Mouse (Mus musculus) embryonic facial prominence, embryonic 13.5 days (tissue): ENCODE measurements around the gene Nipsnap3a. TPM values are rescaled to one million over a fixed set of nuclear protein-coding genes. Genes with fewer than 3 reads are reported as not detected.

Experiments used
- ATAC-seq: fragments of 200-750 bp; cut with Nextera tagmentation; 2 replicates; pipeline ENCODE4 v1.8.0; 2017; ENCODE audit warnings: low read depth; ENCODE audit not compliant: insufficient number of reproducible peaks, insufficient read depth, low FRiP score, low TSS enrichment
- H3K27ac ChIP-seq: fragments of 300-500 bp; sonication (generic); 2 replicates; pipeline ENCODE4 v1.5.1; 2015; ENCODE audit warnings: moderate library complexity, mild to moderate bottlenecking, inconsistent platforms
- H3K27me3 ChIP-seq: fragments of 300-500 bp; sonication (generic); 2 replicates; pipeline ENCODE4 v1.6.1; 2015; ENCODE audit warnings: mild to moderate bottlenecking, inconsistent platforms
- H3K36me3 ChIP-seq: fragments of 300-500 bp; sonication (generic); 2 replicates; pipeline ENCODE4 v1.6.1; 2015; ENCODE audit warnings: mild to moderate bottlenecking, inconsistent platforms
- H3K4me1 ChIP-seq: fragments of 300-500 bp; sonication (generic); 2 replicates; pipeline ENCODE4 v1.6.1; 2015; ENCODE audit warnings: inconsistent platforms
- H3K4me2 ChIP-seq: fragments of 300-500 bp; sonication (generic); 2 replicates; pipeline ENCODE4 v1.6.1; 2015; ENCODE audit warnings: moderate library complexity, mild to moderate bottlenecking, inconsistent platforms
- H3K4me3 ChIP-seq: fragments of 300-500 bp; sonication (generic); 2 replicates; pipeline ENCODE4 v1.5.1; 2015; ENCODE audit warnings: mild to moderate bottlenecking, inconsistent platforms
- H3K9ac ChIP-seq: fragments of 300-500 bp; sonication (generic); 2 replicates; pipeline ENCODE4 v1.6.1; 2015; ENCODE audit warnings: mild to moderate bottlenecking, inconsistent platforms
- H3K9me3 ChIP-seq: fragments of 300-500 bp; sonication (generic); 2 replicates; pipeline ENCODE4 v1.6.1; 2016; ENCODE audit warnings: inconsistent platforms
- WGBS: fragments of 180-500 bp; shearing (Covaris S2); methylation state at CpG from one replicate; pipeline ENCODE4 v1.1.7; 2015; ENCODE audit warnings: mixed read lengths; 5-methylcytosine and 5-hydroxymethylcytosine counted together
- polyA plus RNA-seq: library from polyadenylated mRNA; unstranded; fragments of >200 nt; fragmentation: Nextera tagmentation; extraction: Ambion mirVana; gene quantifications from 2 replicates; pipeline ENCODE4 v1.2.1, GENCODE M21; 2015

Gene Nipsnap3a
- polyA plus RNA-seq = not detected in 2 replicates

DNA sequence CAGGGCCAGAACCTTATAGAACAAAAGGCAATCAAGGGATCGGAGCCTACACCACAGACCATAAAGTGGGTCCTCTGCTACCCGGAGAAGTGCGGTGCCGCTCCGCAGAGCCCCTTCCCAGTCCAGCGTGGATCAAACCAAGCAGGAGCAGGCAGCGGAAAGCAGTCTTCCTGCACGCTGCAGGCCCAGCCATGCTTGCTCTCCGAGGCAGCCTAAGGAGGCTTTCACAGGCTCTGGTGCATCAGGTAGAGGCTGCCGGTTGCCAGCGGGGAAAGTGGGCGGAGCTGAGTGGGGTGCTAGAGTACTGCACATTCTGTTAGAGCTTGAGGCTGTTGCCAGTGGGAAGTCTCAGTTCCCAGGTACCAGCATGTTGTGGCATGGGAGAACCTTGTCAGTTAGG lies at the start of gene Nipsnap3a:
Nipsnap3a (plus strand) TSS at position 25 of the 400 bp plus-strand sequence.
- 0 out of 2 replicates have a peak, but pooled peaks cover 4% of the 10 kb centered on the region for H3K4me1 ChIP-seq
- no peaks in the 10 kb centered on the region for H3K36me3 ChIP-seq
- no peaks in the 10 kb centered on the region for H3K9me3 ChIP-seq
- peak within 1 kb of the TSS; percentile 24 for H3K4me3 ChIP-seq
- no peak for ATAC-seq
- no peak within 1 kb of the TSS for H3K9ac ChIP-seq
- 37% methylated on average over 12 of the region's 12 CpGs for WGBS
- H3K27me3 ChIP-seq = no peaks in the 10 kb centered on the region
- peak within 1 kb of the TSS; percentile 53 for H3K4me2 ChIP-seq
- no peak within 1 kb of the TSS for H3K27ac ChIP-seq

DNA sequence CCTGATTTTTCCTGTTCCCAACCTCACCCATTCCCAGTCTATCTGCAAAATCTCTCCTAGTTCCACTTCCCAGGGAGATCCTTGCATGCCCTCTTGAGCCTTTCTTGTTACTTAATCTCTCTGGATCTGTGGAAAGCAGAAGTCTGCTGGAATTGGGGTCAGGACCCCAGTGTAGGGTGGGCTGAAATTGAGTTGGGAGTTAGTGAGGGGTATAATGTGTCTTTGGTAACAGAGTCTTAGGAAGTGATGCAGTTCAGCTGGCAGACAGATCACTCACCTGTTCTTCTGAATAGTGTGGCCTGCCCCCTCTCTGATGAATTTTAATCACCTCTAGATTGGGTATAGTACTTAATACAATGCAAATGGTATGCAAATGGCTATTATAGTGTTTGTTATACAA lies 42.4 kb upstream of the Nipsnap3a start:
- no peaks in the 10 kb centered on the region for H3K27me3 ChIP-seq
- no peaks in the 10 kb centered on the region for H3K36me3 ChIP-seq
- no peak overlapping the region for H3K4me2 ChIP-seq
- no peaks in the 10 kb centered on the region for H3K4me1 ChIP-seq
- no peak overlapping the region for H3K27ac ChIP-seq
- no peak for ATAC-seq
- H3K4me3 ChIP-seq = no peak overlapping the region
- H3K9me3 ChIP-seq = no peaks in the 10 kb centered on the region
- H3K9ac ChIP-seq = no peak overlapping the region

DNA sequence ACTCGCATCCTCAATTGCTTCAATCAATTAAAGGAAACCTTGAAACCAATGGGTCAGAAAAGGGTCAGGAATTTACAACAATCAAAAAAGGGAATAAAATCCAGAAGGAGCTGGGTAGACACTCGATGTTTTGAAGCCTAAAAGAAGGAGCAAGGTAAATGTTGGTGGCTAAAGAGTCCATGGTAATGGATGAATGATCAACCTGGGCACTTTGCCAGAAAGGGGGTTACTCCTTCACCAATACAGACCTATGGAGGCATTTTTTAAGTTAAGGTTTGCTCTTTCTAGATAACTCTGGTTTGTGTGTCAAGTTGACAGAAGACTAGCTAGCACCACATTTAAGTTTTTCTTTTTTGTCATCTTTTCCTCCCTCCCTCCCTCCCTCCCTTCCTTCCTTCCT lies 40.1 kb upstream of the Nipsnap3a start:
- H3K4me1 ChIP-seq = no peaks in the 10 kb centered on the region
- WGBS = 71% methylated on average over 2 of the region's 2 CpGs
- no peak overlapping the region for H3K27ac ChIP-seq
- no peaks in the 10 kb centered on the region for H3K36me3 ChIP-seq
- H3K4me2 ChIP-seq = no peak overlapping the region
- no peak overlapping the region for H3K9ac ChIP-seq
- no peaks in the 10 kb centered on the region for H3K27me3 ChIP-seq
- ATAC-seq = no peak
- H3K4me3 ChIP-seq = no peak overlapping the region
- no peaks in the 10 kb centered on the region for H3K9me3 ChIP-seq

DNA sequence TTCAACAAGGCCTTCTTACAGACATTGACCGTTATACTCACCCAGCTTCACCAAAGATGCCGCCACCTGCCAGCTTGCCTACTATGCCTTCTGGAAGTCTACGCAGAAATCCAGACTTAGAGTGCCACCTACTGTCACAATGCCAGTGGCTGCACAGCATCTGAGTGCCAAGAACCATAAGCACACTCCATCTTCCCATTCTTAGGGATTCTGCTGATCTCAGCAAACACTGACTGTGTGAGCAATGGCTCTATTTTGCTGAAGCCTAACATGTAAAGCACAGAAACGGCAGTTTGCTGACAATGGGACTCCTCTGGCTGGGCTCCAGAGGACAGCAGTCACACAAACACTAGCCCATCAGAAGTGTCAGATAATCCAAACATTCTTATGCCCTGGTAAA lies 30.4 kb upstream of the Nipsnap3a start:
- Histone ChIP-seq H3K9ac (no peak overlapping the region), H3K4me3 (no peak overlapping the region), H3K4me2 (no peak overlapping the region), H3K9me3 (no peaks in the 10 kb centered on the region), H3K36me3 (no peaks in the 10 kb centered on the region), H3K4me1 (no peaks in the 10 kb centered on the region), H3K27ac (no peak overlapping the region), H3K27me3 (no peaks in the 10 kb centered on the region)
- 40% methylated on average over 4 of the region's 4 CpGs for WGBS
- ATAC-seq = no peak

DNA sequence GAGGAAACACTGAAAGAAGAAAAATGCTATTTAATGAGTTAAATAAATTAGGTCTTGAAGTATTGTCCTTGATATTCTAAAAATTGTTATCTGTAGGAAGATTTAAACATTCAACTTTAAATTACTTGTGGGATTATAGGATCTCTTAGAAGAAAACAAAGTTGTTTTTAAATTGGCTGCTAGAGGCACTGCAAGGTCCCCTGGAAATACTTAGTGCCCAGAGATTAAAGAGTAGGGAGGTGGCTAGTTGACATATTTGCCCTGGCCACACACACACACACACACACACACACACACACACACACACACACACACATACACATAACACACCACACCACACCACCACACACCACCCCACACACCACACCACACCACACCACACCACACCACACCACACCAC lies 24.8 kb upstream of the Nipsnap3a start, which contains the start of gene Olfr270:
Olfr270 (plus strand) TSS at position 301 of the 400 bp plus-strand sequence.
- H3K4me1 ChIP-seq = no peaks in the 10 kb centered on the region
- no peaks in the 10 kb centered on the region for H3K27me3 ChIP-seq
- H3K9ac ChIP-seq = no peak within 1 kb of the TSS
- H3K4me3 ChIP-seq = no peak within 1 kb of the TSS
- H3K9me3 ChIP-seq = no peaks in the 10 kb centered on the region
- no peak for ATAC-seq
- no peak within 1 kb of the TSS for H3K27ac ChIP-seq
- H3K36me3 ChIP-seq = no peaks in the 10 kb centered on the region
- H3K4me2 ChIP-seq = no peak within 1 kb of the TSS

DNA sequence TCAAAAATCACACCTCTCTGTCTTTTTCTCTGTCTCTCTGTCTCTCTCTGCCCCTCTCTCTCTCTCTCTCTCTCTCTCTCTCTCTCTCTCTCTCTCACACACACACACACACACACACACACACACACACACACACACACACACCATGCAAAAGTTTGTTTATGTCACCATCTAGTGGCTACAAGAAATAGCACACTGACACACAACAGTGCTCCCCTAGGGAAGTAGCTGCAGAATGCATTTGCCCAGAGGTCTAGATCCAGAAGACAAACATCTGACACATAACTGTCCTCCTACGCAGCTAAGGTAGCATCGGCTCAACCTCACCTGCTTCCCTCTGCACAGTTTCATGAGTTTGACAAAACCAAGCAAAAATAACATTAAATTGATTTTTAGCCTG lies 3.9 kb upstream of the Nipsnap3a start:
- 71% methylated on average over 2 of the region's 2 CpGs for WGBS
- ATAC-seq = no peak

DNA sequence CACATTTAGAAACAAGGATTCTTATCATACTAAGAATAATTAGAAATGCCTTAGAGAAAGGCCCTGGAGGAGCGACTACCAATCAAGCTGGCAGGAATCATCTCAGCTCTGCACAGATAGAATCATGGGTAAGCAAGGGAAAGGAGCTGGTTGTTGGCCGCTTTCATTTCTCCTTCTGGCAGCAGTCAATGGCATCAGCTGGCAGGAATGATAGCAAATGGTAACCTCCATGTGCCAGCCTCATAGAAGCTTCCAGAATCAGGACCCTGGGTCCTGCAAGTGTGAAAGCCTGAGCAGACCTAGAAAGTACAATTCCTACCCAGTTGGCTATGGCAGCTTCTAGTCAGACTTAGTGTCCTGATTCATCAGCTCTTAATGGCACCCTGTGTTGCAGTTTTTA lies 2.8 kb upstream of the Nipsnap3a start:
- no peak for ATAC-seq
- Histone ChIP-seq H3K27me3 (no peaks in the 10 kb centered on the region), H3K4me2 (no peak overlapping the region), H3K27ac (no peak overlapping the region), H3K9me3 (no peaks in the 10 kb centered on the region), H3K4me1 (0 out of 2 replicates have a peak, but pooled peaks cover 4% of the 10 kb centered on the region), H3K4me3 (no peak overlapping the region), H3K36me3 (no peaks in the 10 kb centered on the region), H3K9ac (no peak overlapping the region)
- 84% methylated on average over 2 of the region's 2 CpGs for WGBS

More for the DNA sequence above, 3.9 kb upstream of the Nipsnap3a start:
- H3K4me2 ChIP-seq = no peak overlapping the region
- no peak overlapping the region for H3K27ac ChIP-seq
- H3K9ac ChIP-seq = no peak overlapping the region
- H3K9me3 ChIP-seq = no peaks in the 10 kb centered on the region
- H3K4me3 ChIP-seq = no peak overlapping the region
- no peaks in the 10 kb centered on the region for H3K36me3 ChIP-seq
- H3K27me3 ChIP-seq = no peaks in the 10 kb centered on the region
- H3K4me1 ChIP-seq = 0 out of 2 replicates have a peak, but pooled peaks cover 4% of the 10 kb centered on the region

DNA sequence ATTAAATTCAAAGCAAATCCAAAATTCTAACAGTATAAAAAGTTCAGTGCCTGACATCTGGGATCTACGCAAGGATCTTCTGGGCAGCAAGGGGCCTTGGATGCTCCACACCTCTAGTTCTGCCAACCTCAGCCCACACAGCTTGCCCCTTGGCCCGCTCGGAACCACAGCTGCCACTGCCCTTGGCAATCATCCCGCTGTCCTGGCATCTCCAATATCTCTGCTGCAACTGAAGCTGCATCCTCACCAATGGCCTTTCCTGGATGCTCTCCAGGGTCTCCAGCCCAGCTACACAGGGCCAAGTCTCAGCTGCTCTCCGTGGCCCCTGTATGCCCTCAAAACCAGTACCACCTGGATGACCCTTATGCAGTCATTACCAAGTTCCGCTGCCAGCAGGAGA lies 10.4 kb downstream of the Nipsnap3a start:
- Histone ChIP-seq H3K4me3 (no peak overlapping the region), H3K4me1 (no peaks in the 10 kb centered on the region), H3K4me2 (no peak overlapping the region), H3K36me3 (no peaks in the 10 kb centered on the region), H3K27ac (no peak overlapping the region), H3K27me3 (no peaks in the 10 kb centered on the region), H3K9ac (no peak overlapping the region), H3K9me3 (no peaks in the 10 kb centered on the region)
- ATAC-seq = no peak
- 95% methylated on average over 6 of the region's 6 CpGs for WGBS

DNA sequence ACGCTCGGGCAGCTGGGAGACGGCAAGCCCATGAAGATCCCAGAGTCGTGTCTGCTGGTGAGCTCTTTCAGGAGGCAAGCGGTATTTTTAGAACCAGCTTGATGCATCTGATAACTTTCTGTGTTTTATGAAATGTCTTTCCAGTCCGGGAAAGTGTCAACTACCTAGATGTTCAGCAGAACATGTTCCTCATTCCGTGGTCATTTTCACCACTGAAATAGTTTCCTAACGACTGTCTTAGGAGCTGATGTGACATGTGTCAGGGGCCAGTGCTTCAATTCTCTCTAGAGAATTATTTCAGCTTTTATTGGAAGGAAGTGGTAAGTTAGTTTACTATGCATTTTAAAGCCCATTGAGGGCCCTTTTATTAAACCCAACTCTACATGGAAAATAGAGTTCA lies 11.1 kb downstream of the Nipsnap3a start:
- no peak overlapping the region for H3K4me2 ChIP-seq
- H3K9me3 ChIP-seq = no peaks in the 10 kb centered on the region
- H3K9ac ChIP-seq = no peak overlapping the region
- no peak for ATAC-seq
- no peak overlapping the region for H3K27ac ChIP-seq
- H3K36me3 ChIP-seq = no peaks in the 10 kb centered on the region
- WGBS = 82% methylated on average over 8 of the region's 8 CpGs
- no peaks in the 10 kb centered on the region for H3K4me1 ChIP-seq
- no peaks in the 10 kb centered on the region for H3K27me3 ChIP-seq
- no peak overlapping the region for H3K4me3 ChIP-seq

DNA sequence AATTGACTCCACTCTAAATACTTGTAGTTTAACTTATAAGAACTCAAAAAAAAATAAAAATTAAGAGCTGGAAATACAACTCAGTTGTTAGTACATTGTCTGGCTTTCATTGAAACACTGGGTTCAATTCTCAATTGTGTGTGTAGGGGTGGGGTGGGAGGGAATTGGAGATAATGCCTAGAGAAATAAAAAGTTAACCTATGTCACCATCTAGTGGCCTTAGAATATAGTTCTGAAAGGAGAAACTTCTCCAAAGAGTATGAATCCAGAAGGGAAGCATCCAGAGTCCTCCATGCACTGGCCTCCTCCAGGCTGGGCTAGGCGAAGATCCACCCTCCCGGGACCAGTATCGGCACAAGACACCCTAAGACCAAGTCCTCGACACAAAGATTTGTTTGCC lies 20.1 kb downstream of the Nipsnap3a start:
- H3K9ac ChIP-seq = no peak overlapping the region
- H3K4me2 ChIP-seq = no peak overlapping the region
- WGBS = 75% methylated on average over 4 of the region's 4 CpGs
- H3K36me3 ChIP-seq = no peaks in the 10 kb centered on the region
- ATAC-seq = no peak
- no peaks in the 10 kb centered on the region for H3K27me3 ChIP-seq
- H3K27ac ChIP-seq = no peak overlapping the region
- peaks cover 4% of the 10 kb centered on the region; the same call in 1 of the 2 replicates for H3K4me1 ChIP-seq
- no peaks in the 10 kb centered on the region for H3K9me3 ChIP-seq
- H3K4me3 ChIP-seq = no peak overlapping the region

DNA sequence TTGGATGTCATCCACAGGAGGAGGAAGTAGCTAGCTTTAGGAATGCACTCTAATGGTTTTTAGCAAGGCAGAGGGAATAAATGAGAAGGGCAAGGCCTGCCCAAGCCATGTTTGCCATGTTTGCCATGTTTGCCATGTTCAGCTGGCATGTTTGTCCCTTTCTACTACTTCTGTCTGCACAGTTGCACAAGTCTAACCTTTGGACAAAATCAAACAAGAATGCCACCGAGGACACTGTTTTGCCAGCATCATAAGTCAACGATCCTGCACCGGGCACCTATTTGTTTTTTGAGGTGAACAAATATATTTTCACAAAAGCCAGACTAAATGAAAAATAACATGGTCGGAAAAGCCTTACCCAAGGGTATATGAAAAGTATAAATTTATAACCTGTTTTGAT lies 20.8 kb downstream of the Nipsnap3a start:
- no peaks in the 10 kb centered on the region for H3K9me3 ChIP-seq
- no peak for ATAC-seq
- WGBS = 88% methylated on average over 4 of the region's 4 CpGs
- no peaks in the 10 kb centered on the region for H3K27me3 ChIP-seq
- H3K4me3 ChIP-seq = no peak overlapping the region
- no peaks in the 10 kb centered on the region for H3K36me3 ChIP-seq
- H3K9ac ChIP-seq = no peak overlapping the region
- H3K4me1 ChIP-seq = peaks cover 4% of the 10 kb centered on the region; the same call in 1 of the 2 replicates
- no peak overlapping the region for H3K4me2 ChIP-seq
- H3K27ac ChIP-seq = no peak overlapping the region

DNA sequence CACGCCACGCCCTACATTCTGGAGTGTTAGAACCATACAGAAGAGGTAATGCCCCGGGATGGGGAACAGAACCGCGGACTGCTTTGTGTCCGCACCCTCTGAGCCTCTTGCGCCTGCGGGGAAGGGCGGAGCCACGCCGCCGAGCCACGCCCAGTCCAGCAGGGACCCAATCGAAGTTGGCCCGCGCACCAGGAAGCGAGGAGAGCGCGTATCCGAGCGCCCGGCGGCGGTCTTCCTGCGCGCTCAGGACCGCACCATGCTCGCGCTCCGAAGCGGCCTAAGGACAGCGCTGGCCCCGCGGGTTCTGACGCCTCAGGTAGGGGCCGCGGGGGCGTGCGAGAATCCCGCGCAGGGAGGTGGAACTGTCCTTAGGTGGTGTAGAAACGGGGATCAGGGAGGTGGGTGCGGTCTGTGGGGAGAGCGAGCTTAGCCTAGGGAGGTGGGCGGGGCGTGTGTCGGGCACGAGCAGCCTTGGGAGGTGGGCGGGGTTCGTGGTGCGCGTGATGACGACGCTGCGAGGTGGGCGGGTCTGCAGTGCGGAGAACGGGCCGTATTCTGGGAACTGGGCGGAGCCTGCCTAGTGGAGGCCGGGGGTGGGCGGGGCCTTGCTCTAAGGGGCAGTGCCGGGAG lies 22.8 kb downstream of the Nipsnap3a start, which contains the start of gene Nipsnap3b:
Nipsnap3b (plus strand) TSS at position 149 of the 630 bp plus-strand sequence.
- Histone ChIP-seq H3K27ac (peak within 1 kb of the TSS; percentile 84), H3K27me3 (no peaks in the 10 kb centered on the region), H3K9me3 (peaks cover 5% of the 10 kb centered on the region; the same call in 1 of the 2 replicates), H3K4me2 (peak within 1 kb of the TSS; percentile 59), H3K9ac (peak within 1 kb of the TSS; percentile 75), H3K4me3 (peak within 1 kb of the TSS; percentile 70), H3K4me1 (peaks cover 4% of the 10 kb centered on the region; the same call in 1 of the 2 replicates), H3K36me3 (peaks cover 14% of the 10 kb centered on the region)
- under 1% methylated on average over 63 of the region's 63 CpGs for WGBS
- peak; percentile 93 for ATAC-seq
